Mouse (Mus musculus) adrenal gland, postnatal 36 days (tissue): Measurements from ENCODE around the gene Oard1. TPM values are rescaled to one million over a fixed set of nuclear protein-coding genes. Genes with fewer than 3 reads are reported as not detected.
A peak's percentile ranks its signal among the peaks of the same experiment; 100 is the strongest.

ENCODE experiments used
- DNase-seq, 2 experiments: peaks; one replicate each; pipeline ENCODE4 v3.0.0; 2021; ENCODE audit warnings: mixed read lengths in 1 of 2
- total RNA-seq, 2 experiments: library from RNA; stranded (reverse); gene quantifications; 2 replicates each; pipeline ENCODE4 v1.2.3; 2021

Gene Oard1
- total RNA-seq, 2 experiments from 2014 or later, result 14.0 to 23.8 TPM

- peak; percentile 86 to 88 for DNase-seq
Measured at GRCm38 (mm10) chr17:48408526-48409291, 1.1 kb upstream of the Oard1 start.

GRCm38 (mm10) chr17:48410299-48410785 lies 528 bp downstream of the Oard1 start:
- no peak for DNase-seq

- no peak for DNase-seq
Measured at GRCm38 (mm10) chr17:48411241-48411640, 1.4 kb downstream of the Oard1 start.

GRCm38 (mm10) chr17:48416011-48416410 lies 6.2 kb downstream of the Oard1 start:
- no peak for DNase-seq

GRCm38 (mm10) chr17:48416425-48417195 lies 6.8 kb downstream of the Oard1 start:
- DNase-seq, result peak; percentile 40 to 65

GRCm38 (mm10) chr17:48417521-48417920 lies 7.7 kb downstream of the Oard1 start:
- no peak for DNase-seq

GRCm38 (mm10) chr17:48418174-48418573 lies 8.4 kb downstream of the Oard1 start:
- DNase-seq, result no peak

- no peak for DNase-seq
Measured at GRCm38 (mm10) chr17:48418781-48419180, 9.0 kb downstream of the Oard1 start.

GRCm38 (mm10) chr17:48419571-48419970 lies 9.8 kb downstream of the Oard1 start:
- no peak for DNase-seq

GRCm38 (mm10) chr17:48424237-48424636 lies 14.4 kb downstream of the Oard1 start:
- DNase-seq, result no peak

GRCm38 (mm10) chr17:48425823-48426612 lies 16.2 kb downstream of the Oard1 start:
- no peak for DNase-seq

- DNase-seq, result no peak
Measured at GRCm38 (mm10) chr17:48426991-48427750, 17.4 kb downstream of the Oard1 start.

GRCm38 (mm10) chr17:48427852-48428530 lies 18.2 kb downstream of the Oard1 start:
- DNase-seq, result no peak

- no peak for DNase-seq
Measured at GRCm38 (mm10) chr17:48430394-48430793, 20.6 kb downstream of the Oard1 start.

GRCm38 (mm10) chr17:48431054-48431453 lies 21.2 kb downstream of the Oard1 start:
- no peak for DNase-seq

- DNase-seq, result no peak
Measured at GRCm38 (mm10) chr17:48432158-48432980, 22.6 kb downstream of the Oard1 start, which contains the start of gene Apobec2. Gene Apobec2, minus strand, starts transcription at chr17:48432930.

- DNase-seq, result no peak
Measured at GRCm38 (mm10) chr17:48433006-48433655, 23.3 kb downstream of the Oard1 start.

GRCm38 (mm10) chr17:48433689-48434330 lies 24.0 kb downstream of the Oard1 start:
- no peak for DNase-seq

- DNase-seq, result no peak
Measured at GRCm38 (mm10) chr17:48434479-48434878, 24.7 kb downstream of the Oard1 start.
